Mouse (Mus musculus) heart, embryonic 11.5 days (tissue): ENCODE measurements around the gene Hs6st1. TPM values are rescaled to one million over a fixed set of nuclear protein-coding genes. Genes with fewer than 3 reads are reported as not detected.

Experiments used
- ATAC-seq: fragments of 200-750 bp; cut with Nextera tagmentation; replicated peaks from 2 replicates; pipeline ENCODE4 v1.8.0; 2017; ENCODE audit warnings: moderate library complexity; ENCODE audit not compliant: insufficient number of reproducible peaks, low FRiP score, low TSS enrichment
- H3K27ac ChIP-seq: fragments of 300-500 bp; sonication (generic); 2 replicates; pipeline ENCODE4 v1.5.1; 2014; ENCODE audit warnings: mild to moderate bottlenecking, low read depth, low read length
- H3K27me3 ChIP-seq: fragments of 300-500 bp; sonication (generic); 2 replicates; pipeline ENCODE4 v1.6.1; 2014; ENCODE audit warnings: mild to moderate bottlenecking, low read length, mixed read lengths; ENCODE audit not compliant: control insufficient read depth, insufficient read depth
- H3K36me3 ChIP-seq: fragments of 300-500 bp; sonication (generic); 2 replicates; pipeline ENCODE4 v1.6.1; 2014; ENCODE audit warnings: mild to moderate bottlenecking, low read length, moderate library complexity, mixed read lengths; ENCODE audit not compliant: control insufficient read depth, insufficient read depth
- H3K4me1 ChIP-seq: fragments of 300-500 bp; sonication (generic); 2 replicates; pipeline ENCODE4 v1.6.1; 2014; ENCODE audit warnings: low read length; ENCODE audit not compliant: control insufficient read depth, insufficient read depth
- H3K4me2 ChIP-seq: fragments of 300-500 bp; sonication (generic); 2 replicates; pipeline ENCODE4 v1.6.1; 2014; ENCODE audit warnings: mild to moderate bottlenecking, moderate library complexity
- H3K4me3 ChIP-seq: fragments of 300-500 bp; sonication (generic); 2 replicates; pipeline ENCODE4 v1.5.1; 2014; ENCODE audit warnings: low read depth, low read length
- H3K9ac ChIP-seq: fragments of 300-500 bp; sonication (generic); 2 replicates; pipeline ENCODE4 v1.6.1; 2014; ENCODE audit warnings: mild to moderate bottlenecking, low read depth, low read length, moderate library complexity
- H3K9me3 ChIP-seq: fragments of 300-500 bp; sonication (generic); replicated peaks from 2 replicates; pipeline ENCODE4 v1.6.1; 2016; ENCODE audit warnings: low read length; ENCODE audit not compliant: control insufficient read depth
- WGBS: fragments of 180-500 bp; shearing (Covaris S2); extraction: QIAGEN DNeasy Blood & Tissue Kit; methylation state at CpG from one replicate; pipeline ENCODE4 v1.1.7; 2014; ENCODE audit not compliant: insufficient replicate concordance; 5-methylcytosine and 5-hydroxymethylcytosine counted together
- polyA plus RNA-seq: library from polyadenylated mRNA; unstranded; fragments of >200 nt; fragmentation: Nextera tagmentation; extraction: Ambion mirVana; gene quantifications from 2 replicates; pipeline ENCODE4 v1.2.1, GENCODE M21; 2014

Gene Hs6st1
- polyA plus RNA-seq, 1 experiment from 2014 or later = 12.6 TPM

GRCm38 (mm10) chr1:36068531-36069120 is 426 bp downstream of the Hs6st1 start:
- ATAC-seq = no peak; the same call in 1 of the 2 replicates
- no peaks in the 10 kb centered on the region for H3K27me3 ChIP-seq
- H3K4me3 ChIP-seq = peak overlapping the region; percentile 82
- H3K4me1 ChIP-seq = peaks cover 51% of the 10 kb centered on the region
- H3K9me3 ChIP-seq = no peaks in the 10 kb centered on the region
- under 1% methylated on average over 62 of the region's 76 CpGs for WGBS
- H3K27ac ChIP-seq = peak overlapping the region; percentile 68
- H3K4me2 ChIP-seq = peak overlapping the region; percentile 93
- peak overlapping the region; percentile 85 for H3K9ac ChIP-seq
- no peaks in the 10 kb centered on the region for H3K36me3 ChIP-seq

- WGBS = 6% methylated on average over 13 of the region's 13 CpGs
- H3K4me1 ChIP-seq = peaks cover 55% of the 10 kb centered on the region
- peak overlapping the region; percentile 93 for H3K4me2 ChIP-seq
- no peak overlapping the region for H3K27ac ChIP-seq
- no peaks in the 10 kb centered on the region for H3K36me3 ChIP-seq
- H3K27me3 ChIP-seq = no peaks in the 10 kb centered on the region
- peak overlapping the region; percentile 82 for H3K4me3 ChIP-seq
- peak overlapping the region; percentile 85 for H3K9ac ChIP-seq
- no peak for ATAC-seq
- no peaks in the 10 kb centered on the region for H3K9me3 ChIP-seq
These were observed 1.1 kb downstream of the Hs6st1 start for GRCm38 (mm10) chr1:36069291-36069771.

GRCm38 (mm10) chr1:36070190-36070589 is 2.0 kb downstream of the Hs6st1 start:
- H3K4me1 ChIP-seq = peaks cover 58% of the 10 kb centered on the region
- peak overlapping the region; percentile 82 for H3K4me3 ChIP-seq
- no peak overlapping the region for H3K27ac ChIP-seq
- H3K4me2 ChIP-seq = peak overlapping the region; percentile 93
- no peaks in the 10 kb centered on the region for H3K36me3 ChIP-seq
- H3K9ac ChIP-seq = peak overlapping the region; percentile 85
- no peak for ATAC-seq
- 70% methylated on average over 6 of the region's 6 CpGs for WGBS
- no peaks in the 10 kb centered on the region for H3K9me3 ChIP-seq
- no peaks in the 10 kb centered on the region for H3K27me3 ChIP-seq

- no peaks in the 10 kb centered on the region for H3K9me3 ChIP-seq
- peak overlapping the region; percentile 93 for H3K4me2 ChIP-seq
- 58% methylated on average over 3 of the region's 3 CpGs for WGBS
- H3K9ac ChIP-seq = 0 out of 2 replicates have a peak overlapping the region, but pooled peaks have one; percentile 85
- no peak for ATAC-seq
- peak overlapping the region; percentile 82 for H3K4me3 ChIP-seq
- H3K36me3 ChIP-seq = no peaks in the 10 kb centered on the region
- peaks cover 58% of the 10 kb centered on the region for H3K4me1 ChIP-seq
- H3K27me3 ChIP-seq = no peaks in the 10 kb centered on the region
- H3K27ac ChIP-seq = no peak overlapping the region
These were observed 2.5 kb downstream of the Hs6st1 start for GRCm38 (mm10) chr1:36070740-36071139.

- no peak for ATAC-seq
- Histone ChIP-seq H3K36me3 (no peaks in the 10 kb centered on the region), H3K9me3 (no peaks in the 10 kb centered on the region), H3K4me1 (peaks cover 58% of the 10 kb centered on the region), H3K27ac (no peak overlapping the region), H3K4me2 (peak overlapping the region; percentile 93), H3K27me3 (no peaks in the 10 kb centered on the region), H3K9ac (no peak overlapping the region), H3K4me3 (no peak overlapping the region; the same call in 1 of the 2 replicates)
- 82% methylated on average over 7 of the region's 7 CpGs for WGBS
These were observed 3.0 kb downstream of the Hs6st1 start for GRCm38 (mm10) chr1:36071176-36071575.

GRCm38 (mm10) chr1:36071611-36072010 is 3.4 kb downstream of the Hs6st1 start:
- no peak overlapping the region for H3K9ac ChIP-seq
- H3K4me2 ChIP-seq = peak overlapping the region; percentile 93
- no peaks in the 10 kb centered on the region for H3K9me3 ChIP-seq
- WGBS = 89% methylated on average over 3 of the region's 3 CpGs
- peaks cover 60% of the 10 kb centered on the region for H3K4me1 ChIP-seq
- no peaks in the 10 kb centered on the region for H3K36me3 ChIP-seq
- H3K27ac ChIP-seq = no peak overlapping the region
- ATAC-seq = no peak
- no peaks in the 10 kb centered on the region for H3K27me3 ChIP-seq
- H3K4me3 ChIP-seq = no peak overlapping the region

GRCm38 (mm10) chr1:36072588-36073556 is 4.7 kb downstream of the Hs6st1 start:
- H3K36me3 ChIP-seq = no peaks in the 10 kb centered on the region
- H3K9me3 ChIP-seq = no peaks in the 10 kb centered on the region
- peak overlapping the region; percentile 31; the same call in 1 of the 2 replicates for H3K4me2 ChIP-seq
- no peak overlapping the region for H3K4me3 ChIP-seq
- peaks cover 55% of the 10 kb centered on the region for H3K4me1 ChIP-seq
- no peak for ATAC-seq
- no peak overlapping the region for H3K27ac ChIP-seq
- H3K9ac ChIP-seq = no peak overlapping the region
- 60% methylated on average over 11 of the region's 11 CpGs for WGBS
- no peaks in the 10 kb centered on the region for H3K27me3 ChIP-seq

GRCm38 (mm10) chr1:36073566-36073965 is 5.4 kb downstream of the Hs6st1 start:
- Histone ChIP-seq H3K4me2 (no peak overlapping the region), H3K9me3 (no peaks in the 10 kb centered on the region), H3K36me3 (no peaks in the 10 kb centered on the region), H3K4me3 (no peak overlapping the region), H3K9ac (no peak overlapping the region), H3K27ac (no peak overlapping the region), H3K4me1 (peaks cover 55% of the 10 kb centered on the region), H3K27me3 (no peaks in the 10 kb centered on the region)
- 82% methylated on average over 8 of the region's 8 CpGs for WGBS
- no peak for ATAC-seq
